In the genomic region with DNA sequence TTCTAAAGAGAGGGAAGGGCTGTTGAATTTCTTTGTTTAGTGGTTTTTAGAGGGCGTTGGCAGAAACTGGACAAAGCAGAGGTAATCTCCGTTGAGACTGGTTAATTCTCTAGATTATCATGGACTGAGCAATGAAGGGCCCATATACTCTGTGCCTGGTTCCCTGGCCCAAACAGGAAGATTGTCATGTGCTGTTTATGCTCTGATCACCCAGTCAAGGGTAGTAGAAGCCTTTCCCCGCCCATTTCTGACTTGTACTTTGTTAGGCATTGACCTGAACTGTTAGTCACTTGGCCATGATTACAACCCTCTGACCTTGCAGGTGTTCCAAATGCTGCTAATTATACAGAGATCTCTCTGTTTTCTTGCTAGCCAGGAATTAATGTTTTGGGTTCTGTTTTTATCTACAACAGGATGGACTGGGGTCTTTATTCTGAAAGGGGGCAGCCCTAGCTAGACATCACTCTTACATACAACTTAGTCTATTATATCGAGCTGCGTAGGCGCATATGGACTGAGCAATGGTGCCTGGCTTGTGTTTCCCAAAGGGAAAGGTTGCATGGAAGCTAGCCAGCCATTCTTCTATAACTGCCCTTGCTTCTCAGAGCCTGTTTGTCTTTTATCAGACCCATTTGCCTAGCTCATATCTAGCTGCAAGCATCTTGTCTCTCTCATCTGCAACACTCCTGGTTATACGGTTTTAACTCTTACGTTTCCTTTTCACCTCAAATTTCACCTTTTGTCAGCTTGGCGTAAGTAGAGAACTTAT, we compare ENCODE assay signal across 25 mouse cellular contexts.
DNase-seq lines count a peak whose midpoint lies in the region; ATAC-seq and TF ChIP-seq lines count a peak whose summit lies in the region.
"Had no signal": no experiment of that assay in that cellular context is flagged by ENCODE, and none has a peak within 500 bp of the region (broad histone marks: within the 10 kb centered on the region; RNA-seq: fewer than 3 reads in every experiment).

No protein-coding gene starts in this region.

- H3K4me2 ChIP-seq in liver, embryonic 12.5 days = no peak overlapping the region
- no peak overlapping the region for H3K4me2 ChIP-seq in stomach, postnatal 0 days (replicated peaks; ENCODE audit: low read depth)
- no peak overlapping the region for H3K4me2 ChIP-seq in hindbrain, embryonic 16.5 days (ENCODE audit: low read length)
- H3K4me2 ChIP-seq: embryonic facial prominence, embryonic 15.5 days; kidney, embryonic 15.5 days; liver, embryonic 13.5 days; midbrain, embryonic 11.5 days; neural tube, embryonic 12.5 days had no signal

- DNase-seq in adrenal gland, adult 8-10 months = peak; percentile 56
- no peak for DNase-seq in adrenal gland, postnatal 4 days (ENCODE audit: low spot score in 2 of 2)
- peak; percentile 99 for DNase-seq in liver, adult 2 months (ENCODE audit: extremely low read depth, low read depth, low spot score)
- no peak for DNase-seq in limb, embryonic 10.5 days (ENCODE audit: low spot score)
- DNase-seq in stomach, postnatal 0 days (ENCODE audit: low spot score) = no peak
- DNase-seq in thymus, postnatal 4 days = no peak
- DNase-seq: cerebellum, adult 11-12 months; cerebellum, postnatal 36 days; heart, adult 18-20 months; kidney, postnatal 4 days; layer of hippocampus, adult 9-11 months; left cerebral cortex, postnatal 4 days; liver, embryonic 13.5 days; right cerebral cortex, adult 18-20 months; thymus, postnatal 14 days had no signal

- no peak for TF ChIP-seq POLR2A in liver, adult 2 months (IDR thresholded peaks at IDR 0.05; ENCODE audit: extremely low read depth, insufficient read depth, low read length)

- no peak for TF ChIP-seq EP300 in stomach, postnatal 0 days (optimal IDR thresholded peaks at IDR 0.05)

- no peaks in the 10 kb centered on the region for H3K79me2 ChIP-seq in liver, adult 2 months (ENCODE audit: control insufficient read depth, insufficient read depth, low read length)

- H3K4me1 ChIP-seq in liver, adult 2 months (ENCODE audit: control insufficient read depth, insufficient read depth, low read length) = peaks cover 20% of the 10 kb centered on the region
- H3K4me1 ChIP-seq in liver, embryonic 12.5 days = peaks cover 6% of the 10 kb centered on the region; the same call in 1 of the 2 replicates
- H3K4me1 ChIP-seq in limb, embryonic 10.5 days = peaks cover 15% of the 10 kb centered on the region
- H3K4me1 ChIP-seq in stomach, postnatal 0 days (replicated peaks; ENCODE audit: control insufficient read depth, insufficient read depth) = peaks cover 2% of the 10 kb centered on the region
- H3K4me1 ChIP-seq in hindbrain, embryonic 16.5 days (ENCODE audit: control insufficient read depth, insufficient read depth, low read depth, low read length) = no peaks in the 10 kb centered on the region
- H3K4me1 ChIP-seq: embryonic facial prominence, embryonic 15.5 days; liver, embryonic 13.5 days; neural tube, embryonic 12.5 days had no signal

- 44% methylated on average over 9 of the region's 9 CpGs for WGBS in liver, adult 2 months
- WGBS in liver, embryonic 12.5 days (ENCODE audit: insufficient replicate concordance) = 75% methylated on average over 9 of the region's 9 CpGs
- 90% methylated on average over 9 of the region's 9 CpGs for WGBS in limb, embryonic 10.5 days
- WGBS in stomach, postnatal 0 days = 77% methylated on average over 9 of the region's 9 CpGs
- WGBS in hindbrain, embryonic 16.5 days = 90% methylated on average over 9 of the region's 9 CpGs

- TF ChIP-seq CTCF in liver, adult 2 months (IDR thresholded peaks at IDR 0.05; ENCODE audit: low read depth, low read length) = no peak
- TF ChIP-seq CTCF in stomach, postnatal 0 days (IDR thresholded peaks at IDR 0.05; ENCODE audit: low read depth) = no peak

- H3K27ac ChIP-seq in liver, adult 2 months (replicated peaks; ENCODE audit: insufficient read depth, low read depth, low read length) = peak overlapping the region; percentile 99
- H3K27ac ChIP-seq in liver, embryonic 12.5 days = no peak overlapping the region
- H3K27ac ChIP-seq in limb, embryonic 10.5 days = 0 out of 2 replicates have a peak overlapping the region, but pooled peaks have one; percentile 34
- H3K27ac ChIP-seq in stomach, postnatal 0 days (replicated peaks) = peak overlapping the region; percentile 56
- no peak overlapping the region for H3K27ac ChIP-seq in hindbrain, embryonic 16.5 days (ENCODE audit: low read depth, low read length)
- H3K27ac ChIP-seq: embryonic facial prominence, embryonic 15.5 days; kidney, embryonic 15.5 days; left cerebral cortex, adult 2 months; liver, embryonic 13.5 days; neural tube, embryonic 12.5 days had no signal

- H3K9me3 ChIP-seq in liver, embryonic 12.5 days (replicated peaks) = no peaks in the 10 kb centered on the region
- H3K9me3 ChIP-seq in limb, embryonic 10.5 days (replicated peaks) = no peaks in the 10 kb centered on the region
- H3K9me3 ChIP-seq in stomach, postnatal 0 days (ENCODE audit: control insufficient read depth, low read length) = no peaks in the 10 kb centered on the region; the same call in 1 of the 2 replicates
- H3K9me3 ChIP-seq in hindbrain, embryonic 16.5 days (ENCODE audit: control insufficient read depth, low read length) = no peaks in the 10 kb centered on the region
- H3K9me3 ChIP-seq: embryonic facial prominence, embryonic 15.5 days; kidney, embryonic 15.5 days; liver, embryonic 13.5 days; neural tube, embryonic 12.5 days had no signal

- peak overlapping the region; percentile 62 for H3K9ac ChIP-seq in liver, adult 2 months (ENCODE audit: low read depth, low read length)
- H3K9ac ChIP-seq in liver, embryonic 12.5 days = no peak overlapping the region
- no peak overlapping the region for H3K9ac ChIP-seq in stomach, postnatal 0 days (ENCODE audit: low read length)
- no peak overlapping the region for H3K9ac ChIP-seq in hindbrain, embryonic 16.5 days (ENCODE audit: low read depth, low read length)
- H3K9ac ChIP-seq: embryonic facial prominence, embryonic 15.5 days; kidney, embryonic 15.5 days; liver, embryonic 13.5 days; neural tube, embryonic 12.5 days had no signal

- no peak for ATAC-seq in liver, embryonic 12.5 days
- ATAC-seq in stomach, postnatal 0 days (ENCODE audit: low FRiP score, low TSS enrichment) = peak; percentile 70
- no peak for ATAC-seq in hindbrain, embryonic 16.5 days
- ATAC-seq: activated CD4-positive, CD25-positive, alpha-beta regulatory T cell, adult 4 months; CD4-positive, CD25-positive, alpha-beta regulatory T cell, adult 4 months; Patski had no signal

- H3K27me3 ChIP-seq in liver, adult 2 months (ENCODE audit: control insufficient read depth, insufficient read depth, low read length) = no peaks in the 10 kb centered on the region
- no peaks in the 10 kb centered on the region for H3K27me3 ChIP-seq in liver, embryonic 12.5 days (replicated peaks)
- no peaks in the 10 kb centered on the region for H3K27me3 ChIP-seq in limb, embryonic 10.5 days (ENCODE audit: low read depth, poor library complexity, severe bottlenecking)
- H3K27me3 ChIP-seq in stomach, postnatal 0 days (ENCODE audit: control insufficient read depth, insufficient read depth, low read length) = no peaks in the 10 kb centered on the region
- H3K27me3 ChIP-seq in hindbrain, embryonic 16.5 days (replicated peaks; ENCODE audit: control insufficient read depth, insufficient read depth, low read length) = no peaks in the 10 kb centered on the region
- H3K27me3 ChIP-seq: embryonic facial prominence, embryonic 15.5 days; kidney, embryonic 15.5 days; liver, embryonic 13.5 days; neural tube, embryonic 12.5 days; Patski had no signal

- H3K4me3 ChIP-seq in liver, adult 2 months (ENCODE audit: insufficient read depth, low read depth, low read length) = peak overlapping the region; percentile 34; the same call in 1 of the 2 replicates
- H3K4me3 ChIP-seq in liver, embryonic 12.5 days = no peak overlapping the region
- no peak overlapping the region for H3K4me3 ChIP-seq in limb, embryonic 10.5 days
- no peak overlapping the region for H3K4me3 ChIP-seq in stomach, postnatal 0 days (ENCODE audit: low read depth, low read length)
- no peak overlapping the region for H3K4me3 ChIP-seq in hindbrain, embryonic 16.5 days (ENCODE audit: low read length)
- H3K4me3 ChIP-seq: embryonic facial prominence, embryonic 15.5 days; kidney, embryonic 15.5 days; left cerebral cortex, adult 2 months; liver, embryonic 13.5 days; neural tube, embryonic 12.5 days had no signal

- H3K36me3 ChIP-seq in liver, adult 2 months (ENCODE audit: control insufficient read depth, insufficient read depth, low read length) = no peaks in the 10 kb centered on the region
- no peaks in the 10 kb centered on the region for H3K36me3 ChIP-seq in liver, embryonic 12.5 days
- no peaks in the 10 kb centered on the region for H3K36me3 ChIP-seq in limb, embryonic 10.5 days
- no peaks in the 10 kb centered on the region for H3K36me3 ChIP-seq in stomach, postnatal 0 days (ENCODE audit: control insufficient read depth, insufficient read depth, low read length)
- H3K36me3 ChIP-seq in hindbrain, embryonic 16.5 days (ENCODE audit: control insufficient read depth, insufficient read depth, low read length) = no peaks in the 10 kb centered on the region
- H3K36me3 ChIP-seq: embryonic facial prominence, embryonic 15.5 days; kidney, embryonic 15.5 days; liver, embryonic 13.5 days; neural tube, embryonic 12.5 days had no signal

Comparison
In these comparisons a context has a peak if more than half of its experiments do, and no peak if none do; other contexts are left out.
1. DNase-seq: peak in adrenal gland, adult 8-10 months (single experiment) and liver, adult 2 months (single experiment); none in adrenal gland, postnatal 4 days (0 of 2), limb, embryonic 10.5 days (single experiment), stomach, postnatal 0 days (single experiment) and thymus, postnatal 4 days (single experiment).
2. H3K27ac ChIP-seq: peak in liver, adult 2 months (single experiment), limb, embryonic 10.5 days (single experiment) and stomach, postnatal 0 days (single experiment); none in liver, embryonic 12.5 days (single experiment) and hindbrain, embryonic 16.5 days (single experiment).